Mouse (Mus musculus) C2C12 (cell line): ENCODE data around the gene Vsir.

Experiments
- CTCF ChIP-seq: IDR thresholded peaks from one replicate; pipeline ENCODE4 v1.5.1; 2011; ENCODE audit not compliant: control insufficient read depth, insufficient read depth, insufficient read length
- MAX ChIP-seq: IDR thresholded peaks from one replicate; pipeline ENCODE4 v1.6.1; 2011; ENCODE audit warnings: mild to moderate bottlenecking, control low read depth
- MYOD1 ChIP-seq: IDR thresholded peaks from one replicate; pipeline ENCODE4 v1.6.1; 2011; ENCODE audit warnings: low read depth; ENCODE audit not compliant: control insufficient read depth, insufficient read length
- MYOG ChIP-seq: IDR thresholded peaks from one replicate; pipeline ENCODE4 v1.6.1; 2011; ENCODE audit not compliant: control insufficient read depth, insufficient read length; ENCODE audit errors: extremely low read depth

- TF ChIP-seq CTCF (no peak), MAX (no peak), MYOD1 (peak; percentile 57), MYOG (no peak)
These were observed 51.6 kb downstream of the Vsir start for GRCm38 (mm10) chr10:60398051-60398814.
